Comparison of ENCODE assay signal across 11 mouse cellular contexts in the genomic region with DNA sequence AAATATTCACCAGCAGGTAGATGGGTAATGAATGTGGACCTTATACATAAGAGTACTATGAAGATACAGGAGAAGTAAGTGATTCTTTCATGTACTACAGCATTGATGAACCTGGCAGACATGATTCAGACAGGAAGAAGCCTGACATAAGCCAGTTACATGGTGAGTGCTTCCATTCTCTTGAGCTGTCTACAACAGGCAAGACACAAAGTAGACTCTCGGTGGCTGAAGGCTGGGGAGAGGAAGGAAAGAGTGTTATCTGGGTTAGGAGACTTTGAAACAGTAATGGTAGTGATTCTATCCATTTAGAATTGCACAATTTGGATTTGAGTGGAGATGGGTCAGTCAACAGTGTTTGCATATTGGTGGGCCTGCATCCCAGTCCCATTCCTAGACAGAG. TPM values are rescaled to one million over a fixed set of nuclear protein-coding genes. Genes with fewer than 3 reads are reported as not detected.
DNase-seq lines count a peak whose midpoint lies in the region; ATAC-seq and TF ChIP-seq lines count a peak whose summit lies in the region.
"Had no signal": no experiment of that assay in that cellular context is flagged by ENCODE, and none has a peak within 500 bp of the region (broad histone marks: within the 10 kb centered on the region; RNA-seq: fewer than 3 reads in every experiment).

No protein-coding gene starts in this region.

- WGBS in heart, embryonic 10.5 days: 38% methylated on average over 1 of the region's 1 CpGs
- WGBS in lung, embryonic 14.5 days: 76% methylated on average over 1 of the region's 1 CpGs
- 65% methylated on average over 1 of the region's 1 CpGs for WGBS in embryonic facial prominence, embryonic 14.5 days
- 23% methylated on average over 1 of the region's 1 CpGs for WGBS in liver, embryonic 16.5 days (ENCODE audit: insufficient replicate concordance)

- H3K9ac ChIP-seq in lung, embryonic 14.5 days: no peak overlapping the region
- H3K9ac ChIP-seq in embryonic facial prominence, embryonic 14.5 days (ENCODE audit: low read depth, low read length): no peak overlapping the region
- no peak overlapping the region for H3K9ac ChIP-seq in liver, embryonic 16.5 days (ENCODE audit: low read depth, low read length)

- peak overlapping the region; percentile 97 for H3K27ac ChIP-seq in heart, embryonic 10.5 days
- peak overlapping the region; percentile 97; the same call in 1 of the 2 replicates for H3K27ac ChIP-seq in lung, embryonic 14.5 days (ENCODE audit: low read depth)
- peak overlapping the region; percentile 96; the same call in 1 of the 2 replicates for H3K27ac ChIP-seq in embryonic facial prominence, embryonic 14.5 days (replicated peaks; ENCODE audit: low read depth, low read length)
- H3K27ac ChIP-seq in liver, embryonic 16.5 days (ENCODE audit: low read length): peak overlapping the region; percentile 2; the same call in 1 of the 2 replicates

- no peak for DNase-seq in heart, embryonic 10.5 days (ENCODE audit: low spot score)
- DNase-seq in heart, adult 9 months (ENCODE audit: low spot score in 2 of 2): no peak
- no peak for DNase-seq in lung, embryonic 14.5 days
- DNase-seq in lung, adult 18-20 months: no peak
- no peak for DNase-seq in embryonic facial prominence, embryonic 14.5 days (ENCODE audit: low spot score)
- DNase-seq in spleen, postnatal 14 days (ENCODE audit: low spot score in 2 of 2): no peak
- no peak for DNase-seq in cerebellum, postnatal 25 days
- DNase-seq: adrenal gland, postnatal 36 days; cerebellum, adult 8-10 months; lung, adult 2 months had no signal

- no peaks in the 10 kb centered on the region for H3K9me3 ChIP-seq in heart, embryonic 10.5 days
- no peaks in the 10 kb centered on the region for H3K9me3 ChIP-seq in lung, embryonic 14.5 days (ENCODE audit: low read depth, low read length)
- no peaks in the 10 kb centered on the region for H3K9me3 ChIP-seq in embryonic facial prominence, embryonic 14.5 days (ENCODE audit: control insufficient read depth, low read length)
- H3K9me3 ChIP-seq in liver, embryonic 16.5 days (replicated peaks; ENCODE audit: control insufficient read depth, low read length): no peaks in the 10 kb centered on the region

- peak overlapping the region; percentile 89 for H3K4me2 ChIP-seq in lung, embryonic 14.5 days
- H3K4me2 ChIP-seq in embryonic facial prominence, embryonic 14.5 days (ENCODE audit: low read depth, low read length): no peak overlapping the region; the same call in 1 of the 2 replicates
- H3K4me2 ChIP-seq in liver, embryonic 16.5 days (ENCODE audit: low read depth, low read length): no peak overlapping the region

- H3K27me3 ChIP-seq in heart, embryonic 10.5 days (ENCODE audit: insufficient read depth, poor library complexity, severe bottlenecking): no peaks in the 10 kb centered on the region
- H3K27me3 ChIP-seq in lung, embryonic 14.5 days (ENCODE audit: insufficient read depth, low read length): no peaks in the 10 kb centered on the region
- no peaks in the 10 kb centered on the region for H3K27me3 ChIP-seq in embryonic facial prominence, embryonic 14.5 days (replicated peaks; ENCODE audit: control insufficient read depth, insufficient read depth, low read length)
- peaks cover 4% of the 10 kb centered on the region for H3K27me3 ChIP-seq in liver, embryonic 16.5 days (ENCODE audit: control insufficient read depth, insufficient read depth, low read depth, low read length)

- peaks cover 61% of the 10 kb centered on the region for H3K4me1 ChIP-seq in heart, embryonic 10.5 days
- peaks cover 35% of the 10 kb centered on the region for H3K4me1 ChIP-seq in lung, embryonic 14.5 days (ENCODE audit: insufficient read depth)
- peaks cover 58% of the 10 kb centered on the region for H3K4me1 ChIP-seq in embryonic facial prominence, embryonic 14.5 days (ENCODE audit: control insufficient read depth, insufficient read depth, low read length)
- peaks cover 67% of the 10 kb centered on the region for H3K4me1 ChIP-seq in liver, embryonic 16.5 days (ENCODE audit: control insufficient read depth, low read depth, low read length)

- no peak for TF ChIP-seq CTCF in lung, embryonic 14.5 days (IDR thresholded peaks at IDR 0.05; ENCODE audit: low read depth)

- no peaks in the 10 kb centered on the region for H3K36me3 ChIP-seq in heart, embryonic 10.5 days
- no peaks in the 10 kb centered on the region for H3K36me3 ChIP-seq in lung, embryonic 14.5 days (ENCODE audit: insufficient read depth)
- H3K36me3 ChIP-seq in embryonic facial prominence, embryonic 14.5 days (ENCODE audit: control insufficient read depth, insufficient read depth, low read length): no peaks in the 10 kb centered on the region
- H3K36me3 ChIP-seq in liver, embryonic 16.5 days (ENCODE audit: control insufficient read depth, insufficient read depth): no peaks in the 10 kb centered on the region

- ATAC-seq in lung, embryonic 14.5 days (ENCODE audit: insufficient read depth): no peak
- no peak for ATAC-seq in embryonic facial prominence, embryonic 14.5 days (ENCODE audit: low read depth)
- ATAC-seq in liver, embryonic 16.5 days (ENCODE audit: low read depth): no peak

- H3K4me3 ChIP-seq in heart, embryonic 10.5 days: peak overlapping the region; percentile 92; the same call in 1 of the 2 replicates
- no peak overlapping the region for H3K4me3 ChIP-seq in lung, embryonic 14.5 days (ENCODE audit: low read depth, low read length)
- no peak overlapping the region for H3K4me3 ChIP-seq in embryonic facial prominence, embryonic 14.5 days (ENCODE audit: low read depth, low read length)
- H3K4me3 ChIP-seq in liver, embryonic 16.5 days (ENCODE audit: low read depth, low read length): no peak overlapping the region

RNA-seq across cellular contexts. Expression of gene Ier2, which starts 3.7 kb away (rescaled TPM):
- polyA plus RNA-seq in heart, embryonic 10.5 days (2016; fragmentation: Nextera tagmentation; extraction: Ambion mirVana): 71.6 and 103 TPM in 2 replicates
- 81.7 and 83.8 TPM in 2 replicates for polyA plus RNA-seq in lung, embryonic 14.5 days (2014; fragmentation: Nextera tagmentation; extraction: Ambion mirVana)
- 45.9 and 50.3 TPM in 2 replicates for polyA plus RNA-seq in embryonic facial prominence, embryonic 14.5 days (2014; fragmentation: Nextera tagmentation; extraction: Ambion mirVana)
- 17.3 and 20.3 TPM in 2 replicates for polyA plus RNA-seq in liver, embryonic 16.5 days (2015; fragmentation: Nextera tagmentation; extraction: Ambion mirVana)

RNA-seq across cellular contexts. Expression of gene Trmt1, which starts 27.2 kb away (rescaled TPM):
- polyA plus RNA-seq in heart, embryonic 10.5 days (2016; fragmentation: Nextera tagmentation; extraction: Ambion mirVana): 59.8 and 64.6 TPM in 2 replicates
- polyA plus RNA-seq in lung, embryonic 14.5 days (2014; fragmentation: Nextera tagmentation; extraction: Ambion mirVana): 66.1 and 68.6 TPM in 2 replicates
- polyA plus RNA-seq in embryonic facial prominence, embryonic 14.5 days (2014; fragmentation: Nextera tagmentation; extraction: Ambion mirVana): 55.8 and 73.2 TPM in 2 replicates
- 27.3 and 27.7 TPM in 2 replicates for polyA plus RNA-seq in liver, embryonic 16.5 days (2015; fragmentation: Nextera tagmentation; extraction: Ambion mirVana)

RNA-seq across cellular contexts. Expression of gene Nacc1, which starts 28.7 kb away (rescaled TPM):
- 22.2 and 25.0 TPM in 2 replicates for polyA plus RNA-seq in heart, embryonic 10.5 days (2016; fragmentation: Nextera tagmentation; extraction: Ambion mirVana)
- polyA plus RNA-seq in lung, embryonic 14.5 days (2014; fragmentation: Nextera tagmentation; extraction: Ambion mirVana): 29.8 and 33.8 TPM in 2 replicates
- polyA plus RNA-seq in embryonic facial prominence, embryonic 14.5 days (2014; fragmentation: Nextera tagmentation; extraction: Ambion mirVana): 19.7 and 20.1 TPM in 2 replicates
- polyA plus RNA-seq in liver, embryonic 16.5 days (2015; fragmentation: Nextera tagmentation; extraction: Ambion mirVana): 5.4 and 6.3 TPM in 2 replicates

RNA-seq across cellular contexts. Expression of gene Lyl1, which starts 42.3 kb away (rescaled TPM):
- polyA plus RNA-seq in heart, embryonic 10.5 days (2016; fragmentation: Nextera tagmentation; extraction: Ambion mirVana): 18.5 and 19.3 TPM in 2 replicates
- polyA plus RNA-seq in lung, embryonic 14.5 days (2014; fragmentation: Nextera tagmentation; extraction: Ambion mirVana): 12.0 and 12.5 TPM in 2 replicates
- polyA plus RNA-seq in embryonic facial prominence, embryonic 14.5 days (2014; fragmentation: Nextera tagmentation; extraction: Ambion mirVana): 5.8 and 6.8 TPM in 2 replicates
- 43.7 and 45.6 TPM in 2 replicates for polyA plus RNA-seq in liver, embryonic 16.5 days (2015; fragmentation: Nextera tagmentation; extraction: Ambion mirVana)

Comparison
In these comparisons a context has a peak if more than half of its experiments do, and no peak if none do; other contexts are left out.
1. H3K27ac ChIP-seq: peak in every context shown above with its lines; median percentile 97 in heart, embryonic 10.5 days; 97 in lung, embryonic 14.5 days; 96 in embryonic facial prominence, embryonic 14.5 days; 2 in liver, embryonic 16.5 days.